Mouse (Mus musculus) testis, adult 2 months (tissue): ENCODE results near the gene Iqce. TPM values are rescaled to one million over a fixed set of nuclear protein-coding genes. Genes with fewer than 3 reads are reported as not detected.
A peak's percentile ranks its signal among the peaks of the same experiment; 100 is the strongest.
"Not testable (repeated sequence)": the region's sequence is repeated elsewhere in the genome, so short reads cannot be mapped to it uniquely, and the experiment has no call there.

Experiments used
- H3K27ac ChIP-seq: fragments of 200-500 bp; 2 replicates; pipeline ENCODE4 v1.5.1; 2012; ENCODE audit warnings: low read depth, low read length; ENCODE audit not compliant: control insufficient read depth, insufficient read depth
- H3K27me3 ChIP-seq: fragments of 200-500 bp; 2 replicates; pipeline ENCODE4 v1.6.1; 2012; ENCODE audit warnings: mild to moderate bottlenecking, low read length, moderate library complexity; ENCODE audit not compliant: control insufficient read depth, insufficient read depth
- H3K36me3 ChIP-seq: fragments of 200-500 bp; 2 replicates; pipeline ENCODE4 v1.6.1; 2012; ENCODE audit warnings: mild to moderate bottlenecking, low read length; ENCODE audit not compliant: control insufficient read depth, insufficient read depth
- H3K4me1 ChIP-seq: fragments of 200-500 bp; 2 replicates; pipeline ENCODE4 v1.6.1; 2012; ENCODE audit warnings: low read length; ENCODE audit not compliant: control insufficient read depth, insufficient read depth
- H3K4me3 ChIP-seq: fragments of 200-500 bp; 2 replicates; pipeline ENCODE4 v1.5.1; 2012; ENCODE audit warnings: low read depth, mild to moderate bottlenecking, low read length, moderate library complexity, mixed read lengths; ENCODE audit not compliant: control insufficient read depth
- CTCF ChIP-seq: fragments of 200-500 bp; IDR thresholded peaks from 2 replicates; pipeline ENCODE4 v1.5.1; 2012; ENCODE audit warnings: low read depth, mild to moderate bottlenecking, inconsistent platforms, low read length, moderate library complexity; ENCODE audit not compliant: control insufficient read depth, insufficient read depth, insufficient replicate concordance
- POLR2A ChIP-seq: fragments of 200-500 bp; IDR thresholded peaks from 2 replicates; pipeline ENCODE4 v1.6.1; 2012; ENCODE audit warnings: low read depth, mild to moderate bottlenecking, inconsistent platforms, low read length, moderate library complexity; ENCODE audit not compliant: control insufficient read depth
- polyA plus RNA-seq: library from polyadenylated mRNA; depleted of rRNA; stranded (reverse); fragments of >200 nt; gene quantifications from 2 replicates; pipeline ENCODE4 v1.2.3, GENCODE M21; 2012

Iqce gene
- polyA plus RNA-seq, 1 experiment: 126 TPM

GRCm38 (mm10) chr5:140674036-140674435 lies 28.1 kb downstream of the Iqce start:
- no peak overlapping the region for H3K4me3 ChIP-seq
- peaks cover 1% of the 10 kb centered on the region for H3K4me1 ChIP-seq
- H3K27me3 ChIP-seq: no peaks in the 10 kb centered on the region
- peaks cover 1% of the 10 kb centered on the region for H3K36me3 ChIP-seq
- H3K27ac ChIP-seq: no peak overlapping the region
- TF ChIP-seq POLR2A: no peak
- no peak for TF ChIP-seq CTCF

GRCm38 (mm10) chr5:140672603-140673002 lies 29.6 kb downstream of the Iqce start:
- not testable (repeated sequence) for H3K4me3 ChIP-seq, H3K4me1 ChIP-seq, H3K27ac ChIP-seq, H3K36me3 ChIP-seq, H3K27me3 ChIP-seq

DNA sequence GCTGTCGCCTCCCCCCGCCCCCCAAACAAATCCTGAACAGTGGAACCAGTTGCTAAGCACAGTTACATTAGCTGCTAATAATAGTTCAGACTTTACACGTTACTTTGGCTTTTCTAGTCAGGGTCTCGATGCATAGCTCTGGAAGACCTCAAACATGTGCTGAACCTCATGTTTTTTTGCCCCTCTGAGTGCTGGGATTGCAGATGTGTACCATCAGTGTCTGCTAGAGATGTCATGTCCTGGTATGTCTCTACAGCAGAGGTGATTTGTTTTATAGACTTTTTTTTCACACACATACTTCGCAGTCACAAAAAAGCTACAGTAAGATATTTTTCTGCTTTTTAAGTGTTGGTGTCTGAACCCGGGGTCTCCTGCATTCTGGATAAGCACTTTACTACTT lies 30.1 kb downstream of the Iqce start:
- peaks cover 2% of the 10 kb centered on the region for H3K4me1 ChIP-seq
- no peak overlapping the region for H3K27ac ChIP-seq
- no peaks in the 10 kb centered on the region for H3K27me3 ChIP-seq
- no peak overlapping the region for H3K4me3 ChIP-seq
- H3K36me3 ChIP-seq: peaks cover 1% of the 10 kb centered on the region
- TF ChIP-seq POLR2A (no peak), CTCF (no peak)

GRCm38 (mm10) chr5:140663621-140664180 lies 38.5 kb downstream of the Iqce start:
- Histone ChIP-seq H3K4me3 (no peak overlapping the region), H3K36me3 (no peaks in the 10 kb centered on the region), H3K27me3 (no peaks in the 10 kb centered on the region), H3K27ac (no peak overlapping the region), H3K4me1 (no peaks in the 10 kb centered on the region; the same call in 1 of the 2 replicates)
- TF ChIP-seq CTCF (peak; percentile 48; the same call in 1 of the 2 replicates), POLR2A (no peak; the same call in 1 of the 2 replicates)

DNA sequence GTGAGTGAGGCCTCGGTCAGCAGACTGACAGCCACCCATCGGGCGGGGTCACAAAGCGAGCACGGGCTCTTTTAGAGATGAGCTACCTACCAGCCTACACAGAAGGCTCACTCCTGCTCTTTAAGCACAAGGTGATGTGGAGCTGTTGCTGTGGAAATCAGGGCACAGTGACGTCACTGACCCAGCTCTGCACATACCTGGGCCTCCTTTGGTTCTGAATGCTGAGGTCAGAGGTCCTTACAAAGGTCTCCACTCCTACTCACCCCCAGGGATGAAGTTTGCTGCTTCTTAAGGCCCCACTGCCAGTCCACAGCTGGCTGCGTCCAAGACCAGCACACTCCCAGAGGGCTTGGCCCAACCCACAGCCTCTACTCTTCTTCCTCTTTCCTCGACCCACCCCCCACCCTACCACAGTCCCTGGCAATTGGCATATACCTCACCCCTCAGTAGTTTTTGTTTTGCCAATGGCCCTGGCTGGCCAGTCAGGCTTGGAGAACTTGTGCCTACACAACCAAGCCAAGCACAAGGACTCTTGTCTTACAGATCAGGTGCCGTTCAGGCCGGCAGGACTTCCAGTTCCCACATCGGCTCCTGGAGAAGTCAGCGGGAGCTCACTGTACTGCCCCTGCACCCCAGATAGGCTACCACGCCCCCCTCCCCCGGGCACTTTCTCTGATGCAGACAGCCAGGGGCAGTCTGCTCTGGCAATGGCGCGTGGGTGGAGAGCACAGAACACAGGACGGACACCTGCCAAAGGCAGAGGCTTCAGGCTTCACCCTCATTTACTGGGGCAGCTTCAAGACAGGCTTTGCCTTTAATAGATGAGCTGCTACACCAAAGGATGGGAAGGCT lies 39.2 kb downstream of the Iqce start:
- no peak overlapping the region for H3K27ac ChIP-seq
- H3K36me3 ChIP-seq: no peaks in the 10 kb centered on the region
- H3K4me1 ChIP-seq: no peaks in the 10 kb centered on the region; the same call in 1 of the 2 replicates
- no peak overlapping the region for H3K4me3 ChIP-seq
- TF ChIP-seq CTCF: no peak
- no peak for TF ChIP-seq POLR2A
- no peaks in the 10 kb centered on the region for H3K27me3 ChIP-seq

DNA sequence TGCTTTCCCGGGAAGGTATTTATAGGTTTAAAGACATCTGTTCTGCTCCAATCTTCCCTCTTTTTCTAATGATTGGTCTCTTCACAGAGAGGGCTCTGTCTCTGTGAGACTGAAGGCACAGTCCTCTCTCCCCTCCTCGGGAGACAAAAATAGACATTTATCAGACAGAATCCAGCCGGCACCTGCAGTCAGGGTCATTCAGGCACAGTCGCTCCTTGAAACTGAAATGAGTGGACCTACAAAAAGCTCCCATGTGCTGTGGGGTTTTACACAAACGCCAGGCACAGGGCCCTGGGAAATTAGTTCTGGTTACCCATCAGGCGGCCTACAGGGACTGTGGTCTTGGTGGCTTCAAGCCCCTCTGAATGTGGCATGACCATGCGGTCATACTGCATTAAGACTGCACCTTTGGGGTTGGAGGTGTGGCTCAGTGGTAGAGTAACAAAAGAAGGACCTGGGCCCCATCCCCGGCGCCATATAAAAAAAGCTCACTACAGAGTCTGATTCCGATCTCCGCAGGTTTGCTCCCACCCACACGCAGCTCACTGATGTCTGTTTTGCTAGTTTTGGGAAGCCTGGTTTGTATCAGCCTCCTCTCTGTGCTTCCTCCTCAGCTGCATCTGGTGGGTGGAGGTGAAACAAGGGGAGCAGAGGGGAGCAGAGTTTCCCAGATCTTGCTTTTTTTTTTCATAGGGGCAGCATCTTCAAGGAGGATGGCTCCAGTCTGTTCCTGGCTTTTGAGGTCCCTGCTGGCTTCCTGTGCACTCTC lies 40.1 kb downstream of the Iqce start:
- TF ChIP-seq POLR2A (no peak), CTCF (no peak)
- Histone ChIP-seq H3K4me3 (no peak overlapping the region), H3K27me3 (no peaks in the 10 kb centered on the region), H3K4me1 (no peaks in the 10 kb centered on the region; the same call in 1 of the 2 replicates), H3K36me3 (no peaks in the 10 kb centered on the region), H3K27ac (peak overlapping the region; percentile 33; the same call in 1 of the 2 replicates)

DNA sequence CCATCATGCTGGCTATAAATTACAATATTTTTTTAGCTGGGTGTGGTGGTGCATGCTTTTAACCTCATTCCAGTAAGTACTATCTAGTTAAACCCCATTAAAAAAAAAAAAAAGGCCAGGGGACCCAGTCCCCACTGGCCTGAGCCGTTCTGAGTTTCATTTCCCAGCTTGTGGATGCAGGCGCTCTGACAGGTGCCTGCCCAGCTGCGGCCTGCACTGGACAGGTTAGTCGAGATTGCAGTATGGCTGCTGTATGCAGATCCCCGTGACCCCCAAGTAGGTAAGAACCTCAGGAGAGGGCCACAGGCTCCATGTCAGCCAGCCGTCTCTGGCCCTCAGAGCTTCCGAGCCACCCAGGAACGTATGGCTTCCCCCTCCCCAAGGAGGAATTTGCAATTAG lies 40.8 kb downstream of the Iqce start:
- Histone ChIP-seq H3K27me3 (no peaks in the 10 kb centered on the region), H3K4me3 (no peak overlapping the region), H3K4me1 (no peaks in the 10 kb centered on the region; the same call in 1 of the 2 replicates), H3K36me3 (no peaks in the 10 kb centered on the region), H3K27ac (no peak overlapping the region)
- no peak for TF ChIP-seq POLR2A
- no peak for TF ChIP-seq CTCF
